Mouse (Mus musculus) kidney, adult 18-20 months (tissue): ENCODE data around the gene Gm17334.

ENCODE experiments used
- DNase-seq: peaks from one replicate; pipeline ENCODE4 v3.0.0; 2021

Gm17334 gene

DNA sequence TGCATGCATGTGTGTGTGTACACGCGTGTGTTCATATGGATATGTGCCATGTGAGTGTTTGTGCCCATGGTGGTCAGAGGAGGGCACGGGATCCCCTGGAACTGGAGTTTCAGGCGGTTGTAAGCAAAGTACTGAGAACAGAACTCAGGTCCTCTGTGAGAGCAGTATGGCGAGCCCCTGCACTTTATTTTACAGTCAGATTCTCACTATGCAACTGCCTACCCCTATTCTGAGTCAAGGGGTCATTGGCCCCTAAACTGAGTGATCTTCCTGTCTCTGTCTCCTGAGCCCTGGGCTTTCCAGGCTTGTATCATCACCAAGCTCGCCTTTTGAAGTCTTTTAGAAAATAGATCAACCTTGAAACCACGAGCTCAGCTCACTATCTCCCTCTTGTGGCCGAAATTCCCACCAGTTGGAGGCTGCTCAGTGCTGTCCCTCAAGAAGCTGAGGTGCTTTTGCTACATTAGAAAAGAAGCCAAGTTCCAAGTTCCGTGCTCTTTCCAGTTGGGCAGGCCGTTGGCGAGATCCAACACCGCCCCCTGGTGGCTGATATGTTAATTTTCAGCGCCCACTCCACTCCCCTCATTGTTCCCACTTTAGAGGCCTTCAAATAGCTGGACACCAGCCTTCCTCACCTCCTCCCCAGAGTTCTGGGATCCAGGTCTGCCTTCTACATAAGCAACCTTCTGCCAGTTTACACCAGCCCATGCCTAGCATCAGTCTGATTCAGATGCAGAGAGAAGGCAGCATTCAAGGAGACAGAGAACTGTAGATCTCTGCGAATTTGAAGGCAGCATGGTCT, 36.0 kb downstream of the Gm17334 start:
- peak; percentile 75 for DNase-seq

DNA sequence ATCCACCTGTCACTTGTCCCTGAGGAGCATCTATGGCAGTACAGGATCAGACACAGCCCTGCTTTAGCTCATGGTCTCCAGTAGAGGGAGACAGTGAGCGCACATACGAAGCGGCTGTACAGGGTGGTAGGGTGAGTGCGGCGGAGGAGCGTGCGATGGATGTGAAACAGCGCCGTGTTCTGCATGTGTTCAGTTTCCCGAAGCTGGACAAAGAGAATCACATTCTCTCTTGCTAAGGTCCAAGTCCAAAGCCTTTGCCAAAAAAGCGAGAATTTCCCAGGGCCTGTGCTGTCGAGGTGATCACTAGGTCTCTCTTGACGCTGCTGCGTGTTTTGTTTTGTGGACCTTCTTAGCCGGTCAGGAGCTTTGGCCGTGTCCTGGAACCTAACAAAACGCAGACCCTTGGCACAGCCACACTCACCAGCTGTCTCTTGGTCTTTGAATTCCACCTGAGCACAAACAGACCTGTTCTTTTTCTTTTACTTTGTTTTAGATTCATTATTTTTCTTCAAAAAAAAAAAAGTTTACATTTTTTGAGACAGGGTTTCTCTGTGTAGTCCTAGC, 37.2 kb downstream of the Gm17334 start:
- DNase-seq = peak; percentile 61

DNA sequence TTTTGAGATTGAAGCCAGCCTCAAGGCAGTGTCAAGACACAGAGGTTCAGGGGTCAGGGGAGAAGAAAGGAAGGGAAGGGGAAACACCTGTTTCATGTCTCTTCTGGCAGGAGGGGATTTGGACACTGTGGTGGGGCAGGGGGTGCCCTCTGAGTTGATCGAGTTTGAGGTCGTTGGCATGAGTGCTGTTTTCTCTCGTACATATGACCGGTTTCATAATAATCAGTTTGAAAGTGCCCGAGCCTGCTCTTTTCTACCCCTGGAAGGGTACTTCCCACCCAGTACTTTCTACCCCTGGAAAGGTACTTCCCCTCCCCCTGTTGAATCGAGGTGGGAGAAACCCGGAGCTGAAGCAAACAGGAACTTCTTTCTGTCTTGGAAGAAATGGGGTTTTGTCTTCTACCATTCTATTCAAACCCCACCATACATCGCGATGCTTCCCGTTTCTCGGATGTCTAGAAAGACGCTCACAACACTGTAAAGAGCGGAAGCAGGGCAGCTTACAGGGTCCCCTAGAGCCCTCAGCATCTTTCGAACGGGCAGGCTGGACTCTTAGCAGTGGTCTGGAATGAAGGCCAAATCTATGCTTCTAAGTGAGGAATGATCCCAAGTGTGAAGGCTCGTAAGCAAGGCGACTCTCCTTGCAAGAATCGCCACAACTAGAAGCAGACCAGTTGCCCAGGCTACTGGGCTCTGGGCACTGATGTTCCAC, 37.9 kb downstream of the Gm17334 start:
- no peak for DNase-seq

DNA sequence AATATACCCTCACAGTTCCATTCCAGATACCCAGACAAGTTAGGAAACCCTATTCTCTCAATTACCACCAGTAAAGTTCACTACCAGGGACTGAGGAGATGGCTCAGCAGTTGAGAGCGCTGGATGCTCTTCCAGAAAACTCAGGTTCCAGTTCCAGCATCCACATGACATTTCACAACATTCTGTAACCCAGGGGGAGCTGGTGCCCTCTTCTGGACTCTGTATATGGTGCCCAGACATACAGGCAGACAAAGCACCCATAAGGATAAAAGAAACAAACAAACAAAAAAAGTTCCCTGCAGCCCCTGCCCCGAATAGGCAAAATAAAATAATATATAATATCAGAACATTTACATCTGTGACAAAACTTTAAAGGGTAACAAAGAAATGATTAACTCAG, 38.6 kb downstream of the Gm17334 start:
- no peak for DNase-seq

DNA sequence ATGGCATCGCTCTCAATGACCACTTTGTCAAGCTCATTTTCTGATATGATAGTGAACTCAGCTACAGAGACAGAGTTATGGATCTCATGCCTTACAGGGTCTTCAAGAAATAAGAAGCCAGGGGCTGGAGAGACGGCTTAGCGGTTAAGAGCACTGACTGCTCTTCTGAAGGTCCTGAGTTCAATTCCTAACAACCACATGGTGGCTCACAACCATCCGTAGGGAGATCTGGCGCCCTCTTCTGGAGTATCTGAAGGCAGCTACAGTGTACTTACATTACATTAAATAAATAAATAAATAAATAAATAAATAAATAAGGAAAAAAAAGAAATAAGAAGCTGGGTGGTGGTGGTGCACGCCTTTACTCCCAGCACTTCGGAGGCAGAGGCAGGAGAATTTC, 39.2 kb downstream of the Gm17334 start:
- no peak for DNase-seq

DNA sequence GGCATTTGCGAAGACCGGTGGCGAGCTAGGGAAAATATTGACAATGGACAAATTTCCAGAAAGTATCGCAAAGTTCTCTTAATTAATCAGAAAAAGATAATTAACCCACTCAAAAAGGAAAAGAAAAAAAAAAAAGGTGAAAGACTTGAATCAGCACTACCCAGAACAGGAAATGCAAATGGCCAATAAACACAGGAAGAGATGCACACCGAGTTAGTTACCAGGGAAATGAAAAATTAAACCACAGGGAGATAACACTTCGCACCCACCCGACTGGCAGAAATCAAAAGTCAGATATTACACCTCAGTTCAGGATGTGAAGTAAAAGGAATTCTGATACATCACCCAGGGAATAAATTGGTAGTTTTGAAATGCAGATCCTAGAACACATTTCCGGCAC, 40.7 kb downstream of the Gm17334 start:
- no peak for DNase-seq

DNA sequence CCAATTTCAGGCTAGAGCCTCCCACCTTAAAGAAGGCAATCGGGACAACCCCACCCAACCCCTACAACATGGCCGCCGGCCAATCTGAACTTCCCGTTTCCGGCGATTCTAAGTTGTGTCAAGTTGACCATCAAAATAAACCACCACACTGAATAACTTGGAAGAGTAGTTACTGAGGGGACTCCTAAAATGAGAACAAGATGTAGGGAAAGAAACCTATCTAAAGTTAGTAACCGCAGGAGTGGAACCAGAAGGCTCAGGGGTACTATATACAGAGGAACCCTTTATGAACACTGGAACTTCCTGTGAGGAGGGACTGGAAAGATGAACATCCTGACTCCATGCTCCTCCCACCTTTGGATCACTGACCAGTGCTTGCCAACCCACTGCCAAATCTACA, 41.5 kb downstream of the Gm17334 start:
- DNase-seq = no peak
